ENCODE assay signal across 24 mouse cellular contexts in the genomic region with DNA sequence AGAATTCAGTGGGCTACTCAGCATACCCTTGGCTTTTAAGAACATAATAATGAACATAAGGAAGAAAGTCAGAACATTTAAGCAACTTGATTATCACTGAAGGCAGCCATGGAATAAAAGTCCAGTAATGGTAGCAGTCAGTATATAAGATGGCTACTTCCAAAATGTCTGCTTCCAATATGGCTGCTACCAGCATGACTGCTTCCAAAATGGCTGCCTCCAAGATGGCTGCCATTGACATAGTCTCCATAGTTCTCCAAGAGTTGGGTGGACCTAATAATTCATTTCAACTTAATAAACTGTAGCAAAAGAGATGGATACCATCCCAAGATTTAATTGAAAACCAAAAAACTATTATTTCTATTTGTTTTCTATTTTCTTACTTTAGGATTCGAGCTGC.
DNase-seq lines count a peak whose midpoint lies in the region; ATAC-seq and TF ChIP-seq lines count a peak whose summit lies in the region.
"Had no signal": no experiment of that assay in that cellular context is flagged by ENCODE, and none has a peak within 500 bp of the region (broad histone marks: within the 10 kb centered on the region; RNA-seq: fewer than 3 reads in every experiment).

No protein-coding gene starts in this region.

- H3K9me3 ChIP-seq in CH12.LX (replicated peaks; ENCODE audit: low read length), result no peaks in the 10 kb centered on the region
- no peaks in the 10 kb centered on the region for H3K9me3 ChIP-seq in hindbrain, embryonic 14.5 days (ENCODE audit: control insufficient read depth, low read length)
- H3K9me3 ChIP-seq: embryonic facial prominence, embryonic 13.5 days; embryonic facial prominence, embryonic 15.5 days; forebrain, embryonic 10.5 days; forebrain, embryonic 12.5 days; G1E had no signal

- peaks cover 92% of the 10 kb centered on the region for H3K27me3 ChIP-seq in CH12.LX (replicated peaks)
- H3K27me3 ChIP-seq in hindbrain, embryonic 14.5 days (ENCODE audit: control insufficient read depth, insufficient read depth, low read length), result no peaks in the 10 kb centered on the region

- dilution Hi-C loops in CH12.LX (cut with MboI; ENCODE audit: extremely low pct_ligation_motif_present, extremely low pct_unique_long_range_greater_than_20kb, low sequenced_read_pairs), result no loop called here

- no peak overlapping the region for H3K9ac ChIP-seq in CH12.LX (ENCODE audit: insufficient read depth, low read depth)
- H3K9ac ChIP-seq in hindbrain, embryonic 14.5 days, result no peak overlapping the region
- H3K9ac ChIP-seq: embryonic facial prominence, embryonic 13.5 days; embryonic facial prominence, embryonic 15.5 days; forebrain, embryonic 12.5 days; forebrain, postnatal 0 days had no signal

- no peak for TF ChIP-seq POLR2A in CH12.LX (IDR thresholded peaks at IDR 0.05; ENCODE audit: low read depth, low read length)

- no peak for ATAC-seq in hindbrain, embryonic 14.5 days (ENCODE audit: low FRiP score)
- ATAC-seq: forebrain, embryonic 14.5 days; forebrain, postnatal 0 days; Patski had no signal

- no peaks in the 10 kb centered on the region for H3K79me2 ChIP-seq in CH12.LX (replicated peaks; ENCODE audit: control insufficient read depth, extremely low read depth, insufficient read depth, poor library complexity, severe bottlenecking)

- H3K4me3 ChIP-seq in CH12.LX (replicated peaks in 1 of 3; ENCODE audit: low read depth in 2 of 3, low read length in 2 of 3, poor library complexity in 1 of 3), result no peak overlapping the region
- H3K4me3 ChIP-seq in hindbrain, embryonic 14.5 days (replicated peaks; ENCODE audit: low read length), result no peak overlapping the region
- H3K4me3 ChIP-seq: embryonic facial prominence, embryonic 13.5 days; embryonic facial prominence, embryonic 15.5 days; erythroblast, embryonic 14.5 days; forebrain, embryonic 10.5 days; forebrain, embryonic 12.5 days had no signal

- H3K4me2 ChIP-seq in CH12.LX (ENCODE audit: insufficient read depth, low read depth, poor library complexity, severe bottlenecking), result no peak overlapping the region
- H3K4me2 ChIP-seq in hindbrain, embryonic 14.5 days (replicated peaks), result no peak overlapping the region
- H3K4me2 ChIP-seq: embryonic facial prominence, embryonic 13.5 days; embryonic facial prominence, embryonic 15.5 days; forebrain, embryonic 12.5 days had no signal

- no peak for TF ChIP-seq RAD21 in CH12.LX (IDR thresholded peaks at IDR 0.05; ENCODE audit: low read depth, low read length)

- no peak overlapping the region for H3K27ac ChIP-seq in CH12.LX (ENCODE audit: insufficient read depth, low read depth)
- H3K27ac ChIP-seq in hindbrain, embryonic 14.5 days, result no peak overlapping the region
- H3K27ac ChIP-seq: embryonic facial prominence, embryonic 13.5 days; embryonic facial prominence, embryonic 15.5 days; forebrain, embryonic 10.5 days; forebrain, embryonic 12.5 days had no signal

- no peaks in the 10 kb centered on the region for H3K36me3 ChIP-seq in CH12.LX (replicated peaks in 1 of 2; ENCODE audit: control insufficient read depth in 1 of 2, insufficient read depth in 1 of 2, low read length in 1 of 2)
- H3K36me3 ChIP-seq in hindbrain, embryonic 14.5 days (replicated peaks; ENCODE audit: control insufficient read depth, insufficient read depth), result no peaks in the 10 kb centered on the region
- H3K36me3 ChIP-seq: embryonic facial prominence, embryonic 13.5 days; embryonic facial prominence, embryonic 15.5 days; forebrain, embryonic 10.5 days; forebrain, embryonic 12.5 days; G1E had no signal

- in situ Hi-C loops in CH12.LX (cut with MboI; ENCODE audit: low pct_ligation_motif_present, low pct_unique_long_range_greater_than_20kb, low sequenced_read_pairs), result no loop called here

- no peak for TF ChIP-seq CTCF in CH12.LX (conservative IDR thresholded peaks at IDR 0.05 in 1 of 2, IDR thresholded peaks at IDR 0.05 in 1 of 2; ENCODE audit: low read depth in 2 of 2, low read length in 2 of 2)

- 86% methylated on average over 1 of the region's 1 CpGs for WGBS in hindbrain, embryonic 14.5 days

- TF ChIP-seq EP300 in CH12.LX (IDR thresholded peaks at IDR 0.05; ENCODE audit: low read length), result no peak

- H3K4me1 ChIP-seq in CH12.LX (ENCODE audit: control insufficient read depth in 1 of 2, insufficient read depth in 2 of 2), result no peaks in the 10 kb centered on the region
- H3K4me1 ChIP-seq in hindbrain, embryonic 14.5 days (replicated peaks; ENCODE audit: control insufficient read depth, insufficient read depth, low read length), result peaks cover 20% of the 10 kb centered on the region
- H3K4me1 ChIP-seq: embryonic facial prominence, embryonic 15.5 days had no signal

- DNase-seq in CH12.LX (ENCODE audit: extremely low read depth) (no peak), ES-CJ7 (ENCODE audit: low read depth, low spot score) (peak; percentile 35), R1 (ENCODE audit: low read depth, low spot score) (peak; percentile 45)
- no peak for DNase-seq in thymus, postnatal 14 days
- DNase-seq in hindbrain, embryonic 14.5 days (ENCODE audit: low spot score), result no peak
- DNase-seq: adrenal gland, adult 2 months; adrenal gland, postnatal 10 days; adrenal gland, postnatal 25 days; cerebellum, adult 11 months; cerebellum, adult 18-20 months; cerebellum, adult 8-10 months; cerebellum, adult 9-11 months; cerebellum, postnatal 14 days; cerebellum, postnatal 36 days; embryo, embryonic 11 days; forebrain, postnatal 0 days had no signal

TF ChIP-seq in CH12.LX, 34 proteins besides CTCF, POLR2A, EP300 and RAD21:
- TF ChIP-seq NRF1 (IDR thresholded peaks at IDR 0.05; ENCODE audit: low read depth, low read length), result peak; percentile 46; the same call in 1 of the 2 replicates
- no peak for TF ChIP-seq IRF4 (IDR thresholded peaks at IDR 0.05; ENCODE audit: low read depth, low read length)

Comparison
In these comparisons a context has a peak if more than half of its experiments do, and no peak if none do; other contexts are left out.
1. DNase-seq: peak in ES-CJ7 (single experiment) and R1 (single experiment); none in CH12.LX (single experiment), thymus, postnatal 14 days (single experiment) and hindbrain, embryonic 14.5 days (single experiment).